Mouse (Mus musculus): ENCODE measurements around the gene Fgfr2. TPM values are rescaled to one million over a fixed set of nuclear protein-coding genes. Genes with fewer than 3 reads are reported as not detected.

The Fgfr2 gene
- polyA plus RNA-seq, 1 experiment: 0.17 TPM

DNA sequence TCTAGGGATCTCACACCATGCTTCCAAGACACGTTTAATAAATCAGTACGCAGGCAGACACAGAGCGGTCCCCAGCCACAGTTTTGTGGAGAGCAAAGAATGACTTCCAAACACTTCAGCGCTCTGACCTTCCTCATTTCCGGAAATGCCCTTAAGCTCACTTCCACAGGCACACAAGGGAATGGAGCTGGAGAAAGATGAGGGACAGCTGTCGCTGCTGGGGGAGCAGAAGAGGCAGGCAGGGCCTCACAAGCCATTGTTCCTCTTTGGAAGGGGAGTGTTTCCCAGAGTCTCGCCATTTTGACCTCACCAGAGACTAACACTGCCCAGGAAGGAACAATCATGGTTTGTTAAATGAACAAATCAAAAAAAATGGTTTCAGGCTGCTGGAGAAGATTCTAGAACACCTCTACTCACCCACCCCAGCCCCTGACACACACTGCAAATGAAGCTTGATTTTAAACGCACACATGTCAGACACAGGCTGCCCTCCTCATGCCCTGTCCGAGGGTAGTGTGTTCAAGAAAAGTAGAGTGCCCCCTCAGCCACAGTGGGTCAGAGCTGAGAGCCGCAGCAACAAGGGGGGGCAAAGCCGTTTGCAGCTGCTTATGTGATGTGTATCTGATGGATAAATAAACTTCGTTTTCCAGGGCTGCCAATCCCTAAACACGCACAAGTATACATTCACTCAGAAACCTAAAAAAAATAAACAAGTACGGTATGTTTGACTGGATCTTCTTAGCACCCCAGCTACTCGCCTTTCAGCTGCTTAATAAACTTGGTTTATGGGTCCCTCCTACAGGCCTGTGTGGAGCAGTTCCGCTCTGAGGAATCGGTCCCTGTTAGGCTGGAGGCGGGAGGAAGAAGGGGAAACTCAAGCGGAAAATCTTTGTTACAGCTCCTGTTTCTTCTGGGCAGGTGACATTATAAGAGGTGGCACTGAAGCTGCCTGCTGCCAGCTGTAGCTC, 2844.1 kb downstream of the Fgfr2 start:
- H3ac ChIP-seq (ENCODE audit: control insufficient read depth, insufficient read length): no peak overlapping the region
- no peak overlapping the region for H3K4me3 ChIP-seq
- TF ChIP-seq USF1 (IDR thresholded peaks at IDR 0.05; ENCODE audit: low read depth): no peak
- TF ChIP-seq E2F4 (IDR thresholded peaks at IDR 0.05; ENCODE audit: insufficient read depth): no peak
- TF ChIP-seq MYOD1 (IDR thresholded peaks at IDR 0.05; ENCODE audit: control insufficient read depth in 1 of 3, insufficient read length in 2 of 3, low read depth in 2 of 3): no peak
- TF ChIP-seq POLR2AphosphoS2 (IDR thresholded peaks at IDR 0.05; ENCODE audit: insufficient read length, low read depth): no peak
- TF ChIP-seq CEBPB (IDR thresholded peaks at IDR 0.05; ENCODE audit: insufficient read depth, poor library complexity, severe bottlenecking): no peak
- no peak for TF ChIP-seq SRF (IDR thresholded peaks at IDR 0.05; ENCODE audit: control insufficient read depth, insufficient read length, low read depth)

DNA sequence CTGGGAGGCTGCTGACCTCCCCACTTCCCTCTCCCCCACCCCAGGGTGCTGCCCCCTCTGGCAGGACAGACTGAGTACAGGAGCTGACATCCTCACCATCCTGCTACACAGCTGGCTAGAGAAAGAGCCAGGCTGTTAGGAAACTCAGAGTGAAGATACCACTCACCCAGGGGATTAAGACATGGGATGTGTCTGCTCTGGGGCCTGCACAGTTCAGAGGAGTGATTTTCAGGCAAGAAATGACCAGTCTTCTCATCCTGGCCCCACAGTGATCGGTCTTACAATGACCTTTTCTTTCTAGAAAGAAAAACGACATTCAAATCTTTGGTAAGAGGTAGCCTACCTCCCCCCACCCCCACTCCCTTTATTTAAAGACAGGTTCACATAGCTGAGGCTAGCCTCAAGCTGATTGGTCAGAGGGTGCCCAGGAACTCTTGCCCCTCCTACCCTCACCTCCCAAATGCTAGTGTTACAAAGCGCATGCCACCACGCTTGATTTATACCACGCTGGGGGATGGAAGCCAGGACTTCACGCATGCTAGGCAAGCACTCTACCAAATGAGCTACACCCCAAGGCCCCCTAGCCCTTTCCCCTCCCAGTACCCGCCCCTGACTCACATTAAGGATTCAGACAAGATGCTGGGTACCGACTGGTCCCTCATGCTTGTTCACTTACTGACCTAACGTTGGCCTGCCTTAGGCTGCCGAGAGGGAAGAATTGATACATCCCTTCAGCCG, 2845.0 kb downstream of the Fgfr2 start:
- H3K79me2 ChIP-seq (ENCODE audit: control insufficient read depth, insufficient read depth): no peaks in the 10 kb centered on the region
- no peaks in the 10 kb centered on the region for H3K27me3 ChIP-seq (ENCODE audit: control insufficient read depth, insufficient read depth, insufficient read length)
- H3K4me3 ChIP-seq: no peak overlapping the region
- no peaks in the 10 kb centered on the region for H3K36me3 ChIP-seq (ENCODE audit: control insufficient read depth, insufficient read depth)
- no peak for TF ChIP-seq TCF12 (IDR thresholded peaks at IDR 0.05; ENCODE audit: insufficient read depth, poor library complexity, severe bottlenecking)
- no peak for TF ChIP-seq E2F4 (IDR thresholded peaks at IDR 0.05; ENCODE audit: insufficient read depth)
- no peak for TF ChIP-seq CEBPB (IDR thresholded peaks at IDR 0.05; ENCODE audit: insufficient read depth, poor library complexity, severe bottlenecking)
- TF ChIP-seq MAX (IDR thresholded peaks at IDR 0.05; ENCODE audit: low read depth): no peak
- TF ChIP-seq REST (IDR thresholded peaks at IDR 0.05; ENCODE audit: insufficient read depth, insufficient read length): no peak
- no peak for TF ChIP-seq MYOD1 (IDR thresholded peaks at IDR 0.05; ENCODE audit: control insufficient read depth in 1 of 3, insufficient read length in 2 of 3, low read depth in 2 of 3)
- no peak for TF ChIP-seq USF1 (IDR thresholded peaks at IDR 0.05; ENCODE audit: low read depth)
- no peak overlapping the region for H3ac ChIP-seq (ENCODE audit: control insufficient read depth, insufficient read length)
- H3K4me2 ChIP-seq (ENCODE audit: low read depth): no peak overlapping the region

More for the DNA sequence above, 2844.1 kb downstream of the Fgfr2 start:
- Histone ChIP-seq H3K79me2 (ENCODE audit: control insufficient read depth, insufficient read depth) (no peaks in the 10 kb centered on the region), H3K4me2 (ENCODE audit: low read depth) (no peak overlapping the region), H3K27me3 (ENCODE audit: control insufficient read depth, insufficient read depth, insufficient read length) (peaks cover 2% of the 10 kb centered on the region), H3K36me3 (ENCODE audit: control insufficient read depth, insufficient read depth) (no peaks in the 10 kb centered on the region)

GRCm38 (mm10) chr7:130273265-130273664, 2849.9 kb downstream of the Fgfr2 start:
- Histone ChIP-seq H3K4me2 (ENCODE audit: low read depth) (no peak overlapping the region), H3K27me3 (ENCODE audit: control insufficient read depth, insufficient read depth, insufficient read length) (peaks cover 18% of the 10 kb centered on the region), H3ac (ENCODE audit: control insufficient read depth, insufficient read length) (no peak overlapping the region), H3K79me2 (ENCODE audit: control insufficient read depth, insufficient read depth) (no peaks in the 10 kb centered on the region), H3K36me3 (ENCODE audit: control insufficient read depth, insufficient read depth) (no peaks in the 10 kb centered on the region), H3K4me3 (no peak overlapping the region)
- TF ChIP-seq TCF12 (IDR thresholded peaks at IDR 0.05; ENCODE audit: insufficient read depth, poor library complexity, severe bottlenecking) (no peak), REST (IDR thresholded peaks at IDR 0.05; ENCODE audit: insufficient read depth, insufficient read length) (no peak), MYOD1 (IDR thresholded peaks at IDR 0.05; ENCODE audit: control insufficient read depth in 1 of 3, insufficient read length in 2 of 3, low read depth in 2 of 3) (no peak), MAX (IDR thresholded peaks at IDR 0.05; ENCODE audit: low read depth) (no peak), POLR2A (IDR thresholded peaks at IDR 0.05; ENCODE audit: insufficient read length, low read depth) (no peak), SRF (IDR thresholded peaks at IDR 0.05; ENCODE audit: control insufficient read depth, insufficient read length, low read depth) (no peak), USF1 (IDR thresholded peaks at IDR 0.05; ENCODE audit: low read depth) (no peak), CEBPB (IDR thresholded peaks at IDR 0.05; ENCODE audit: insufficient read depth, poor library complexity, severe bottlenecking) (no peak), TCF3 (IDR thresholded peaks at IDR 0.05; ENCODE audit: insufficient read length, low read depth) (no peak), E2F4 (IDR thresholded peaks at IDR 0.05; ENCODE audit: insufficient read depth) (no peak), MYOG (IDR thresholded peaks at IDR 0.05; ENCODE audit: control insufficient read depth in 1 of 3, insufficient read depth in 1 of 3, insufficient read length in 2 of 3, low read depth in 2 of 3) (no peak), POLR2AphosphoS2 (IDR thresholded peaks at IDR 0.05; ENCODE audit: insufficient read length, low read depth) (no peak)

- no peak overlapping the region for H3K4me2 ChIP-seq (ENCODE audit: low read depth)
- H3K79me2 ChIP-seq (ENCODE audit: control insufficient read depth, insufficient read depth): no peaks in the 10 kb centered on the region
- H3K36me3 ChIP-seq (ENCODE audit: control insufficient read depth, insufficient read depth): no peaks in the 10 kb centered on the region
- no peak overlapping the region for H3K4me3 ChIP-seq
- H3K27me3 ChIP-seq (ENCODE audit: control insufficient read depth, insufficient read depth, insufficient read length): peaks cover 20% of the 10 kb centered on the region
- H3ac ChIP-seq (ENCODE audit: control insufficient read depth, insufficient read length): no peak overlapping the region
- TF ChIP-seq MYOG (IDR thresholded peaks at IDR 0.05; ENCODE audit: control insufficient read depth in 1 of 3, insufficient read depth in 1 of 3, insufficient read length in 2 of 3, low read depth in 2 of 3) (no peak), TCF12 (IDR thresholded peaks at IDR 0.05; ENCODE audit: insufficient read depth, poor library complexity, severe bottlenecking) (no peak), MAX (IDR thresholded peaks at IDR 0.05; ENCODE audit: low read depth) (no peak), MYOD1 (IDR thresholded peaks at IDR 0.05; ENCODE audit: control insufficient read depth in 1 of 3, insufficient read length in 2 of 3, low read depth in 2 of 3) (no peak), SRF (IDR thresholded peaks at IDR 0.05; ENCODE audit: control insufficient read depth, insufficient read length, low read depth) (no peak), REST (IDR thresholded peaks at IDR 0.05; ENCODE audit: insufficient read depth, insufficient read length) (no peak), USF1 (IDR thresholded peaks at IDR 0.05; ENCODE audit: low read depth) (no peak), CEBPB (IDR thresholded peaks at IDR 0.05; ENCODE audit: insufficient read depth, poor library complexity, severe bottlenecking) (no peak), TCF3 (IDR thresholded peaks at IDR 0.05; ENCODE audit: insufficient read length, low read depth) (no peak), E2F4 (IDR thresholded peaks at IDR 0.05; ENCODE audit: insufficient read depth) (no peak)
These were observed 2852.3 kb downstream of the Fgfr2 start for GRCm38 (mm10) chr7:130270807-130271206.
